8 mouse cellular contexts compared by ENCODE assay signal in genomic region chr14:75197027-75197426, GRCm38 (mm10). TPM values are rescaled to one million over a fixed set of nuclear protein-coding genes. Genes with fewer than 3 reads are reported as not detected.
DNase-seq lines count a peak whose midpoint lies in the region; ATAC-seq and TF ChIP-seq lines count a peak whose summit lies in the region.

No protein-coding gene starts in this region.

- TF ChIP-seq CTCF in stomach, postnatal 0 days (IDR thresholded peaks at IDR 0.05; ENCODE audit: low read depth), result peak; percentile 96

- H3K9ac ChIP-seq in forebrain, embryonic 11.5 days (ENCODE audit: low read length), result no peak overlapping the region
- no peak overlapping the region for H3K9ac ChIP-seq in forebrain, embryonic 15.5 days (replicated peaks)
- H3K9ac ChIP-seq in stomach, postnatal 0 days (ENCODE audit: low read length), result no peak overlapping the region

- TF ChIP-seq EP300 in stomach, postnatal 0 days (optimal IDR thresholded peaks at IDR 0.05), result no peak

- H3K27me3 ChIP-seq in forebrain, embryonic 11.5 days (ENCODE audit: control insufficient read depth, insufficient read depth, low read length), result no peaks in the 10 kb centered on the region
- no peaks in the 10 kb centered on the region for H3K27me3 ChIP-seq in forebrain, embryonic 15.5 days
- H3K27me3 ChIP-seq in embryonic facial prominence, embryonic 10.5 days (replicated peaks; ENCODE audit: low read depth, poor library complexity, severe bottlenecking), result no peaks in the 10 kb centered on the region
- no peaks in the 10 kb centered on the region for H3K27me3 ChIP-seq in stomach, postnatal 0 days (ENCODE audit: control insufficient read depth, insufficient read depth, low read length)

- H3K4me3 ChIP-seq in forebrain, embryonic 11.5 days (ENCODE audit: low read depth, low read length), result no peak overlapping the region
- no peak overlapping the region for H3K4me3 ChIP-seq in forebrain, embryonic 15.5 days
- H3K4me3 ChIP-seq in embryonic facial prominence, embryonic 10.5 days, result no peak overlapping the region
- no peak overlapping the region for H3K4me3 ChIP-seq in stomach, postnatal 0 days (ENCODE audit: low read depth, low read length)

- no peaks in the 10 kb centered on the region; the same call in 1 of the 2 replicates for H3K9me3 ChIP-seq in forebrain, embryonic 11.5 days (ENCODE audit: control insufficient read depth, low read length)
- H3K9me3 ChIP-seq in forebrain, embryonic 15.5 days, result no peaks in the 10 kb centered on the region
- no peaks in the 10 kb centered on the region for H3K9me3 ChIP-seq in embryonic facial prominence, embryonic 10.5 days
- no peaks in the 10 kb centered on the region for H3K9me3 ChIP-seq in stomach, postnatal 0 days (ENCODE audit: control insufficient read depth, low read length)

- no peaks in the 10 kb centered on the region for H3K4me1 ChIP-seq in forebrain, embryonic 11.5 days (replicated peaks; ENCODE audit: control insufficient read depth, insufficient read depth, low read length)
- no peaks in the 10 kb centered on the region for H3K4me1 ChIP-seq in forebrain, embryonic 15.5 days
- no peaks in the 10 kb centered on the region for H3K4me1 ChIP-seq in embryonic facial prominence, embryonic 10.5 days
- no peaks in the 10 kb centered on the region for H3K4me1 ChIP-seq in stomach, postnatal 0 days (replicated peaks; ENCODE audit: control insufficient read depth, insufficient read depth)

- peak; percentile 82 for DNase-seq in forebrain, embryonic 11.5 days (ENCODE audit: low spot score)
- DNase-seq in 416B (ENCODE audit: low read depth), result peak; percentile 76
- DNase-seq in adrenal gland, postnatal 25 days, result peak; percentile 32
- peak; percentile 65 for DNase-seq in embryonic facial prominence, embryonic 10.5 days (ENCODE audit: low spot score)
- DNase-seq in large intestine, adult 2 months (ENCODE audit: low read depth, low spot score), result peak; percentile 40
- DNase-seq in lung, postnatal 10 days, result peak; percentile 73
- DNase-seq in stomach, postnatal 0 days (ENCODE audit: low spot score), result peak; percentile 71

- 40% methylated on average over 5 of the region's 5 CpGs for WGBS in forebrain, embryonic 11.5 days
- 41% methylated on average over 5 of the region's 5 CpGs for WGBS in forebrain, embryonic 15.5 days
- 43% methylated on average over 5 of the region's 5 CpGs for WGBS in embryonic facial prominence, embryonic 10.5 days
- 34% methylated on average over 5 of the region's 5 CpGs for WGBS in large intestine, adult 2 months
- WGBS in stomach, postnatal 0 days, result 37% methylated on average over 5 of the region's 5 CpGs

- no peaks in the 10 kb centered on the region for H3K36me3 ChIP-seq in forebrain, embryonic 11.5 days (ENCODE audit: control insufficient read depth, insufficient read depth, low read length)
- H3K36me3 ChIP-seq in forebrain, embryonic 15.5 days, result no peaks in the 10 kb centered on the region
- no peaks in the 10 kb centered on the region for H3K36me3 ChIP-seq in embryonic facial prominence, embryonic 10.5 days (replicated peaks)
- H3K36me3 ChIP-seq in stomach, postnatal 0 days (ENCODE audit: control insufficient read depth, insufficient read depth, low read length), result no peaks in the 10 kb centered on the region

- H3K27ac ChIP-seq in forebrain, embryonic 11.5 days (ENCODE audit: low read depth, low read length), result no peak overlapping the region
- no peak overlapping the region for H3K27ac ChIP-seq in forebrain, embryonic 15.5 days (replicated peaks)
- no peak overlapping the region for H3K27ac ChIP-seq in embryonic facial prominence, embryonic 10.5 days (replicated peaks)
- no peak overlapping the region for H3K27ac ChIP-seq in stomach, postnatal 0 days (replicated peaks)

- no peak overlapping the region for H3K4me2 ChIP-seq in forebrain, embryonic 11.5 days (ENCODE audit: low read depth, low read length, severe bottlenecking)
- no peak overlapping the region for H3K4me2 ChIP-seq in forebrain, embryonic 15.5 days (replicated peaks)
- no peak overlapping the region for H3K4me2 ChIP-seq in stomach, postnatal 0 days (replicated peaks; ENCODE audit: low read depth)

- no peak for ATAC-seq in forebrain, embryonic 11.5 days (replicated peaks; ENCODE audit: low FRiP score)
- ATAC-seq in forebrain, embryonic 15.5 days (replicated peaks), result no peak; the same call in 1 of the 2 replicates
- no peak for ATAC-seq in stomach, postnatal 0 days (ENCODE audit: low FRiP score, low TSS enrichment)

RNA-seq across cellular contexts. Expression of gene Cpb2, which starts 45.1 kb away (rescaled TPM):
- not detected in 2 replicates for polyA plus RNA-seq in forebrain, embryonic 11.5 days (2014; fragmentation: Nextera tagmentation; extraction: Ambion mirVana)
- polyA plus RNA-seq in forebrain, embryonic 15.5 days (2015; fragmentation: Nextera tagmentation; extraction: Ambion mirVana), result 0.23 TPM in 1 of 2 replicates, not detected in the other
- total RNA-seq in adrenal gland, postnatal 25 days (2021), result 3.8 TPM in 1 of 2 replicates, not detected in the other
- polyA plus RNA-seq in embryonic facial prominence, embryonic 10.5 days (2016; fragmentation: Nextera tagmentation; extraction: Ambion mirVana), result not detected in 2 replicates
- not detected in 2 replicates for polyA plus RNA-seq in large intestine, adult 2 months (2012; rRNA removed)
- polyA plus RNA-seq in stomach, postnatal 0 days (2015; fragmentation: Nextera tagmentation; extraction: Ambion mirVana), result 2.9 and 3.1 TPM in 2 replicates

Comparison
In these comparisons a context has a peak if more than half of its experiments do, and no peak if none do; other contexts are left out.
1. DNase-seq: peak in every context shown above with its lines; median percentile 82 in forebrain, embryonic 11.5 days; 76 in 416B; 73 in lung, postnatal 10 days; 71 in stomach, postnatal 0 days; 65 in embryonic facial prominence, embryonic 10.5 days; 40 in large intestine, adult 2 months; 32 in adrenal gland, postnatal 25 days.